Mouse (Mus musculus) B cell, adult 67 days (primary cell): ENCODE results near the gene Aaed1. TPM values are rescaled to one million over a fixed set of nuclear protein-coding genes. Genes with fewer than 3 reads are reported as not detected.

Source experiments
- total RNA-seq, 2 experiments: library from RNA; stranded (reverse); gene quantifications; 4 replicates each; pipeline ENCODE4 v1.2.4; 2023

The Aaed1 gene
- total RNA-seq = 10 to 100 TPM; 33.8 to 38.0 TPM

DNA sequence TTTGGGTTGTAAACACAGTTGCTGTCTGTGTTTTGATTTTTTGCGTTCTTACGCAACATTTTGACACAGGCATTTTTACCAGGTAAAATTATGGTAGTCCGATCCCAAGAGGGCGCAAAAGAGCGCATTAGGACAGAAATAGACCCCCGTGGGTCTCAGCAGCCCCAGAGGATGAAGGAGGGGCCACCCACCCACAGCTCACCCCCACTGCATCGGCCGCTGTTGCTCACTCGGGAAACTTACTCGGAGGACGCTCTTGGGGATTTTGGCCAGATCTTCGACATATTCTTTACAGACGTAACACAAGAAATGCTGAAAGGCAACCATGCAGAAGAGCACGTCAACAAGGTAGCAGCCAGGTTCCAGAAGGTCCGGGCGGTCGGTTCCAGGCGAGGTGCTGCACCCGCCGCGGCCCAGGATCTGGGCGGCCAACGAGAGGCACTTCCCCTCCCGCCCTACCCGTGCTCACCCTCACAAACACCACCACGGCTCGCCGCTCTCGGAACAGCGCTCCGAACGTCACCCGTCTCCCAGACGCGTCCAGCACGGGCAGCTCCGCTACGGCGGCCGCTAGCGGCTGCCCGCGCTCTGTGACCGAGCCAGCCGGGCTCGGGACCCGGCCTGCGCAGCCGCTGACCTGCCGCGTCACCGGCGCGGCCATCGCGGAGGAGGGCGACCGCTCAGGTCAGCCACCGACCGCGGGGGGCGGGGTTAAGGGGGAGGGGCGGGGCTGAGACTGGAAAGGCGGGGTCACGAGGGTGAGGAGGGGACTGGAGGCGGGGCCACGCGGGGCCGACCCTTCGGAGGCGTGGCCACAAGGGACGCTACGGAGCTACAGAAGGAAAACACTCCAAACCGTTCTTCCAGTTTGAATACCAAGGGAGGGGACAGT lies at the start of gene Aaed1:
Gene Aaed1 (minus strand): TSS at position 687 of the 892 bp plus-strand sequence.

DNA sequence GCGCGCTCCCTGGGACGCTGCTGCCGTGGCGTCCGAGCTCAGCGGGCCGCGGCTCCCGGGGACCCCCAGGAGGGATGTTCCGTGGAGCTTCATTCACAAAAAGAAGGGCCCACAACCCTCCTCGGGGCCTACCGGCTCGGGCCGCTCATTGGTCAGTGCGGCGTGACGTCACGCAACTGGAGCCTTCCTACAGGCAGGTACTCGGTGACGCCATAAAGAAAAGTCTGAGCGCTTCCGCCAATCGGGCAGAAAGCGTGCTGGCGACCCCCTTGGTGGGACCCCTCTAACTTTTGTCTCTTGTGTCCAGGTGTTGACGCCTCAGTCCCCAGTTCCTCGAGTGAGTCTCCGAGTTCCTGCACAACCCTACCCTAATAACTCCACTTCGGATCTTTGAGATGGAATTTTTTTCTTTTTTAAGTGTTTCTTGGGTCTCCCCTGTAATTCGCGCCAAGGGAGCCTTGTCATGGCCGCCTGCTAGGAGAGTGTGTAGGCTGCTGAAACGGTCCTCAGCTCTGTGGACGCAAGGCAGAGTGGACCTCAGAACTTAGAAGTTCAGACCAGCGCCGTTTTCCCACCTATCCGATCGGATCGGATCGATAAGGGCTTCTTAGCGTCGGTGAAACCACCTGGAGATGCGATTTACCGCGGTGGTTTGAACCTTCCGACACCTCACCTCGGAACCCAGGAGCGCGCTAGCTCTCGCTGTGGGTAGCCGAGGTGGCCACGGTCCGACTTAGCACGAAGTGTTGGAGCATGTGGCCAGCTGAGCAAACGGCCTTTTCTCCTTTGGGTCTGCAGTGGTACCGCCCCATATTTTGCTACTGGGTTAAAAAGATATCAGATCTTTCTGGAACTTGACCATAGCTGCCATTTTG lies 37.4 kb downstream of the Aaed1 start, which contains the start of gene Cdc14b:
Gene Cdc14b (minus strand): TSS at position 412 of the 875 bp plus-strand sequence.

Other genes with a start within 250 kb of the Aaed1 start
- gene Hsd17b3, start 223.5 kb downstream of the Aaed1 start, total RNA-seq = not detected
- gene Slc35d2, start 183.3 kb downstream of the Aaed1 start, total RNA-seq = 10 to 100 TPM; 21.7 to 23.4 TPM
- gene Zfp367, start 159.5 kb downstream of the Aaed1 start, total RNA-seq = 10 to 100 TPM; 20.3 to 20.4 TPM
- gene Habp4, start 150.9 kb downstream of the Aaed1 start, total RNA-seq = 10 to 100 TPM; 10.5 to 16.4 TPM
- 1 to 10 TPM; 5.0 TPM for gene Cdc14b, start 37.4 kb downstream of the Aaed1 start, total RNA-seq
- gene Ctsl, start 58.2 kb upstream of the Aaed1 start, total RNA-seq = 10 to 100 TPM; 10.2 to 14.7 TPM
- gene Cdk20, start 119.6 kb upstream of the Aaed1 start, total RNA-seq = 1 to 10 TPM; 3.1 to 3.9 TPM
- gene Fam240b, start 185.1 kb upstream of the Aaed1 start, total RNA-seq = not detected